Mouse (Mus musculus) left cerebral cortex, adult 6 months (tissue): Measurements from ENCODE around the gene Ywhae. TPM values are rescaled to one million over a fixed set of nuclear protein-coding genes. Genes with fewer than 3 reads are reported as not detected.

ENCODE experiments used
- long read RNA-seq, 2 experiments: library from polyadenylated mRNA; unstranded; transcript quantifications; one replicate each; pipeline ENCODE4 v2.0.0; 2019 to 2020
- polyA plus RNA-seq: library from polyadenylated mRNA; unstranded; fragments of <200 nt; fragmentation: Nextera tagmentation; gene quantifications from 2 replicates; pipeline ENCODE4 v1.2.3, GENCODE M21; 2021

The Ywhae gene
- 792 and 815 TPM in 2 replicates for polyA plus RNA-seq
- long read RNA-seq, experiment 1, transcript Ywhae-201 (6 exons, 2,100 nt), result major isoform, 4,594 of 4,786 reads
- long read RNA-seq, experiment 1, partial matches to known transcripts, result 78 of 4,786 reads
- long read RNA-seq, experiment 1, other reads (novel, unspliced or antisense), result 114 of 4,786 reads
- long read RNA-seq, experiment 2, transcript Ywhae-201 (6 exons, 2,100 nt), result major isoform, 956 of 1,256 reads
- long read RNA-seq, experiment 2, partial matches to known transcripts, result 82 of 1,256 reads
- long read RNA-seq, experiment 2, other reads (novel, unspliced or antisense), result 218 of 1,256 reads

GRCm38 (mm10) chr11:75732434-75733226 is at the start of gene Ywhae:
TSS of gene Ywhae (plus strand) at chr11:75732869.

GRCm38 (mm10) chr11:75796029-75796445 is 63.4 kb downstream of the Ywhae start, which contains the start of gene Doc2b:
TSS of gene Doc2b (minus strand) at chr11:75796049.

Other genes with a start within 250 kb of the Ywhae start
- 12.1 and 13.6 TPM in 2 replicates for gene Prpf8, start 246.1 kb upstream of the Ywhae start, polyA plus RNA-seq
- gene Rilp, start 222.8 kb upstream of the Ywhae start, polyA plus RNA-seq, result 2.5 and 2.6 TPM in 2 replicates
- 1.2 and 1.3 TPM in 2 replicates for gene Scarf1, start 219.3 kb upstream of the Ywhae start, polyA plus RNA-seq
- gene Slc43a2, start 201.2 kb upstream of the Ywhae start, polyA plus RNA-seq, result 13.6 and 19.1 TPM in 2 replicates
- 23.7 and 133 TPM in 2 replicates for gene Pitpna, start 144.8 kb upstream of the Ywhae start, polyA plus RNA-seq
- 15.7 and 21.9 TPM in 2 replicates for gene Inpp5k, start 101.9 kb upstream of the Ywhae start, polyA plus RNA-seq
- 2.4 and 3.5 TPM in 2 replicates for gene Myo1c, start 82.4 kb upstream of the Ywhae start, polyA plus RNA-seq
- 20.3 and 55.9 TPM in 2 replicates for gene Crk, start 53.6 kb upstream of the Ywhae start, polyA plus RNA-seq
- 1.5 and 1.9 TPM in 2 replicates for gene Doc2b, start 63.2 kb downstream of the Ywhae start, polyA plus RNA-seq
- gene Rph3al, start 205.6 kb downstream of the Ywhae start, polyA plus RNA-seq, result 0.32 and 0.99 TPM in 2 replicates